8 mouse cellular contexts compared by ENCODE assay signal in the genomic region with DNA sequence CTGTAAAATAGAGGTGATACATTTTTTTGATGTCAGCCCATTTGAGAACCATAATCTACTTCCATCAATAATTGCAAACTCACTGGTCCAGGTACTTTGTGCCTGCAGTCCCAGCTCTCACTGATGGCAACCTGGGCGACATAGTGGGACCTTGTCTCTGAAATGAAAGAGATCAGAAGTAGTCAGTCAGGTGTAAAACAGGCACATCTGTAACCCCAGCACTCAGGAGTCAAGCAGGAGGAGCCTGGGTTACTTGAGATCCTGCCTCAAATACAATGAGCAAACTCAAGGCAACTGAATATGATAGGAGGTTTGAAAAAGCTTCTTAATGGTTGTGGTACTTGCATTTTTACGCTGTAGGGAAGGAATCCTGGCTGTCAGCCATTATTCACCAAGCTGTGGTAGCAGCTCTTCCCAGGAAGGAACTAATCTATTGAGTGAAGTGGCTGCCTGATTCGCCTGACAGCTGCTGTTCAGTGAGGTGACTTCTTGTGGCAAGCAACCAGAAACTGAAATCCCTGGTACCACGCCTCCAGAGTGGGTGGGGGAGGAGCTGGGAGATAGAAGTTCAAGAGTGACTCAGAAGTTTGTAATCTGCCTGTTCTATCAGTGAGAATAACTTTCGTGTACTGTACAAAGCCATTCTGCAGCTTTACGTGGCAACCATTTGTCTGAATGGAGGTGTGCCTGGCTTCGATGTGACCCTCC. TPM values are rescaled to one million over a fixed set of nuclear protein-coding genes. Genes with fewer than 3 reads are reported as not detected.
DNase-seq lines count a peak whose midpoint lies in the region; ATAC-seq and TF ChIP-seq lines count a peak whose summit lies in the region.

No protein-coding gene starts in this region.

- H3K36me3 ChIP-seq in erythroblast, embryonic 14.5 days (ENCODE audit: control insufficient read depth), result peaks cover 72% of the 10 kb centered on the region
- H3K36me3 ChIP-seq in heart, embryonic 16.5 days (ENCODE audit: control insufficient read depth, insufficient read depth), result no peaks in the 10 kb centered on the region; the same call in 1 of the 2 replicates
- peaks cover 18% of the 10 kb centered on the region for H3K36me3 ChIP-seq in small intestine, adult 2 months (ENCODE audit: control insufficient read depth, insufficient read depth, low read length)

- 5% methylated on average over 7 of the region's 7 CpGs for WGBS in heart, embryonic 16.5 days
- WGBS in small intestine, adult 2 months, result 3% methylated on average over 7 of the region's 7 CpGs

- H3K27ac ChIP-seq in heart, embryonic 16.5 days (ENCODE audit: low read length), result peak overlapping the region; percentile 81
- peak overlapping the region; percentile 90 for H3K27ac ChIP-seq in small intestine, adult 2 months (ENCODE audit: insufficient read depth, low read depth, low read length)

- H3K9me3 ChIP-seq in erythroblast, embryonic 14.5 days (ENCODE audit: control insufficient read depth, low read length), result no peaks in the 10 kb centered on the region
- no peaks in the 10 kb centered on the region for H3K9me3 ChIP-seq in heart, embryonic 16.5 days (replicated peaks; ENCODE audit: control insufficient read depth, low read length)

- TF ChIP-seq CTCF in small intestine, adult 2 months (IDR thresholded peaks at IDR 0.05; ENCODE audit: extremely low read depth, insufficient read length, insufficient replicate concordance, low read depth, low read length), result no peak; the same call in 1 of the 2 replicates

- TF ChIP-seq POLR2A in small intestine, adult 2 months (IDR thresholded peaks at IDR 0.05; ENCODE audit: low read depth, low read length), result no peak; the same call in 1 of the 2 replicates

- peak overlapping the region; percentile 48 for H3K4me3 ChIP-seq in erythroblast, embryonic 14.5 days (replicated peaks)
- H3K4me3 ChIP-seq in heart, embryonic 16.5 days (ENCODE audit: low read length), result peak overlapping the region; percentile 23
- H3K4me3 ChIP-seq in small intestine, adult 2 months (ENCODE audit: low read depth, low read length), result no peak overlapping the region; the same call in 1 of the 2 replicates

- peak; percentile 38 to 40 for DNase-seq in cerebellum, postnatal 14 days
- no peak for DNase-seq in cerebellum, adult 8-10 months
- peak; percentile 83 for DNase-seq in ZHBTc4 (ENCODE audit: low read depth, low spot score)
- peak; percentile 62 to 67 for DNase-seq in layer of hippocampus, adult 8-10 months (ENCODE audit: low spot score in 2 of 2)
- peak; percentile 88 for DNase-seq in lung, postnatal 25 days (ENCODE audit: low spot score)

- 0 out of 2 replicates have a peak overlapping the region, but pooled peaks have one; percentile 21 for H3K9ac ChIP-seq in heart, embryonic 16.5 days (ENCODE audit: low read length)

- ATAC-seq in heart, embryonic 16.5 days (replicated peaks; ENCODE audit: extremely low read depth, insufficient read depth, low FRiP score), result peak; percentile 93

- H3K27me3 ChIP-seq in erythroblast, embryonic 14.5 days (ENCODE audit: control insufficient read depth), result no peaks in the 10 kb centered on the region
- no peaks in the 10 kb centered on the region for H3K27me3 ChIP-seq in heart, embryonic 16.5 days (ENCODE audit: control insufficient read depth, insufficient read depth, low read length)
- H3K27me3 ChIP-seq in small intestine, adult 2 months (ENCODE audit: control insufficient read depth, insufficient read depth, low read length), result no peaks in the 10 kb centered on the region

- peak overlapping the region; percentile 46 for H3K4me2 ChIP-seq in heart, embryonic 16.5 days (ENCODE audit: low read depth, low read length)

- H3K4me1 ChIP-seq in erythroblast, embryonic 14.5 days (ENCODE audit: control insufficient read depth), result peaks cover 70% of the 10 kb centered on the region
- peaks cover 44% of the 10 kb centered on the region for H3K4me1 ChIP-seq in heart, embryonic 16.5 days (ENCODE audit: control insufficient read depth, insufficient read depth, low read length)
- H3K4me1 ChIP-seq in small intestine, adult 2 months (ENCODE audit: control insufficient read depth, insufficient read depth, insufficient read length, low read length), result peaks cover 6% of the 10 kb centered on the region; the same call in 1 of the 2 replicates

RNA-seq across cellular contexts. Expression of a gene that starts 7.2 kb away (rescaled TPM):
- polyA plus RNA-seq in erythroblast, embryonic 14.5 days (2012), result 2.2 and 3.1 TPM in 2 replicates
- polyA plus RNA-seq in heart, embryonic 16.5 days (2015; fragmentation: Nextera tagmentation; extraction: Ambion mirVana), result 567 and 572 TPM in 2 replicates
- 100 to 1,000 TPM; 221 to 231 (median 224) TPM for total RNA-seq in layer of hippocampus, adult 8-10 months (2022)
- polyA plus RNA-seq in small intestine, adult 2 months (2012; rRNA removed), result 233 and 588 TPM in 2 replicates

RNA-seq across cellular contexts. Expression of a gene that starts 22.5 kb away (rescaled TPM):
- 2.3 and 3.2 TPM in 2 replicates for polyA plus RNA-seq in erythroblast, embryonic 14.5 days (2012)
- 184 and 195 TPM in 2 replicates for polyA plus RNA-seq in heart, embryonic 16.5 days (2015; fragmentation: Nextera tagmentation; extraction: Ambion mirVana)
- 10 to 100 TPM; 69.2 to 89.4 (median 82.4) TPM for total RNA-seq in layer of hippocampus, adult 8-10 months (2022)
- 31.8 and 46.6 TPM in 2 replicates for polyA plus RNA-seq in small intestine, adult 2 months (2012; rRNA removed)

RNA-seq across cellular contexts. Expression of a gene that starts 24.1 kb away (rescaled TPM):
- polyA plus RNA-seq in erythroblast, embryonic 14.5 days (2012), result 0.49 and 0.53 TPM in 2 replicates
- polyA plus RNA-seq in heart, embryonic 16.5 days (2015; fragmentation: Nextera tagmentation; extraction: Ambion mirVana), result 13.4 and 19.4 TPM in 2 replicates
- 10 to 100 TPM; 47.5 to 57.4 (median 51.9) TPM for total RNA-seq in layer of hippocampus, adult 8-10 months (2022)
- 36.5 and 79.1 TPM in 2 replicates for polyA plus RNA-seq in small intestine, adult 2 months (2012; rRNA removed)

RNA-seq across cellular contexts. Expression of a gene that starts 32.2 kb away (rescaled TPM):
- 1.4 and 1.9 TPM in 2 replicates for polyA plus RNA-seq in erythroblast, embryonic 14.5 days (2012)
- 8.1 and 8.5 TPM in 2 replicates for polyA plus RNA-seq in heart, embryonic 16.5 days (2015; fragmentation: Nextera tagmentation; extraction: Ambion mirVana)
- total RNA-seq in layer of hippocampus, adult 8-10 months (2022), result 10 to 100 TPM; 46.3 to 57.3 (median 50.2) TPM
- polyA plus RNA-seq in small intestine, adult 2 months (2012; rRNA removed), result 15.3 and 22.1 TPM in 2 replicates

RNA-seq across cellular contexts. Expression of a gene that starts 41.6 kb away (rescaled TPM):
- 0.31 and 0.44 TPM in 2 replicates for polyA plus RNA-seq in erythroblast, embryonic 14.5 days (2012)
- polyA plus RNA-seq in heart, embryonic 16.5 days (2015; fragmentation: Nextera tagmentation; extraction: Ambion mirVana), result 26.1 and 28.1 TPM in 2 replicates
- total RNA-seq in layer of hippocampus, adult 8-10 months (2022), result 10 to 100 TPM; 14.6 to 16.3 (median 15.5) TPM
- polyA plus RNA-seq in small intestine, adult 2 months (2012; rRNA removed), result 10.3 and 17.7 TPM in 2 replicates

Comparison
In these comparisons a context has a peak if more than half of its experiments do, and no peak if none do; other contexts are left out.
1. RNA of a gene that starts 7.2 kb away (polyA plus RNA-seq): 233 to 588 TPM in small intestine, adult 2 months and 567 to 572 TPM in heart, embryonic 16.5 days; 2.2 to 3.1 TPM in erythroblast, embryonic 14.5 days; every median in the first group is over 10 times any median in the second.